Mouse (Mus musculus): ENCODE results near the gene Ndufv3. TPM values are rescaled to one million over a fixed set of nuclear protein-coding genes. Genes with fewer than 3 reads are reported as not detected.

Ndufv3 gene
- total RNA-seq, 2 experiments from 2014 or later = 426 to 454 TPM

DNA sequence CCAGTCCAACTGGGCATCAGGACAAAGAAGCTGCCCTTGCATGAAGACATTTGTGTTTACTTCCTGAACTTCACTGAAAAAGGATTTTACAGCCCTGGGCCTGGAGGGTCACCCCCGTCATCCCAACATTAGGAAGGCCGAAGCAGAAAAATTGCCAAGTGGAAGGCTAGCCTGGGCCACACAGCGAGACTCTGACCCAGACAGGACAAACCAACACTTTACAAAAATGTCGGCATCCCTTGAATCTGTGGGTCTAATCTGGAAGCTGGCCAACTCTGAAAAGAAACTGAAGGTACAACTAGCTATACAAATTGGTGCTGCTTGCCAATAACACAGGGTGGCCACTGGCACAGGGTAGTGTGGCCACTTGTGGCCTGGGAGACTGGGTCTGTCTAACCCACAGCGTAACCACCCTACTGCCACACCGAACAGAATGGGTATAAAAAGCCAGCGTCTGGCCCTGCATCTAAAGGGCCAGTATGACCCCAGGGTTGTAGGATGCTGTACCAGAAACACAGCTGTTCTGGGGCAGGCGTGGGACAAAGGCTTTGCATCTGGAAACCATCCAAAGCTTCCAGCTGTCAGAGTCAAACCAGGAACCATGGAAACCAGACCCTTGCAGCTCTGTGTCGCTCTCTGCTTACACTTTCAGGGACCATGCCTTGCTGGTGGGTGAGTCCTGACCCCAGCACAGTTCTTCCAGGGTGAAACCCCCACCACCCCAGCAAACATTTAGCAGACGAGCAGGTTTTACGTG is 37.4 kb downstream of the Ndufv3 start:
- DNase-seq = peak; percentile 36

DNA sequence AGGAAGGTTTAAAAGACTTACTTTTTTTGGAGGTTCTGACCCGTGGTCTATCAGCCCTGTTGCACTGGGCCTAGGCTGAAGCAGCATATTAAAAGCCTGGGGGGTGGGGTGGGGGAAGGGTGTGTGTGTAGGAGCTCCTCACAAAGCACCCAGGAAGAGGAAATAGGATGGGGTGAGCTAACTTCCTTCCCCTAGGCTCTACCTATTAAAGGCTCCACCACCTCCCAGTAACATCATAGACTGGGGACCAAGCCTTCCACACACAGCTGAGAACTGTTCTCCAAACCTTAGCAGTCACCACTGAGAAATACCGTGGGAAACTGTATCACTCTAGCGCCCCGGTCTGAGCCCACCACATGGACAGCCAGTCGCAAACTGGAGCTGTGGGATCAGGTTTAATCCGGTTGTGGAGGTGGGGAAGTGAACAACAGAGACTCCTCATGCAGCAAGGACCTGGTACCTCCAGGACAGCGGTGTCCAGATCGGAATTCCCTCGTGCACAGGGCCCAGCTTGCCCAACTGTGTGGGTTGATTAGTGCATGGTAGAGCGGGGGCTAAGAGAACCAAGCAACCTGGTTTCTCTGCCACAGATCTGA is 38.1 kb downstream of the Ndufv3 start:
- no peak for DNase-seq

DNA sequence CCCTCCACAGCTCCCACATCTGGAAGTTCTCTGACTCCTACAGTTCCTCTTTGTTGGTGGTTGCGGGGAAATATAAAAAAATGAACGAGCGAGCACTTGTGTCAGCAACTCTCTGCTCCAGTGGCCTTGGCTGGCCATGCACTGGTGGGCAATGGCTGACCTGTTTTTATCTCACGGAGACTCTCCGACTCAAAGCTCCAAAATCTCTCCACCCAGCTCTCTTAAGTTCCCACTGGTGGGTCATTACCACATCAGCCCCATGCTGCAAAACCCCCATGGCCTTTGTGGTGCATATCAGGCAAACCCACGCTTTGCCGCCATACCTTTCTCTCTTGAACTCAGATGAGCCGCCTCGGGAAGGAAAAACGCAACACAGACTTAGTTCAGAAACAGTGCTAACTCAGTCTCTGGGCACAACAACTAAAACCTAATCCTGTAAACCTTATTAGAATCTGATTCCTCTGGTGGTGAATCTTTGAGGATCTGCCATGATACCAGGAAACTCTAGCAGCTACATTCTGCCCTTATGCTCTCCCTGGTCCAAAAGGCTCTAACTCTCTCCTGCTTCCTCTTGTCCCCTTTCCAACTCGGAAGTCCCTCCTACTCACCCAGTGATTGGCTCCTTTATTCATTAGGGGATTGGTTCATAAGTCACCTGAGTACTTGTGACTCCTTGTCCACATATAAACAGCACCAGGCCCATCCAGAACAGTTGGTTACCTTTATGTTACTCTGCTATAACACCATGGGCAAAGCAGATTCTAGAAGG is 39.3 kb downstream of the Ndufv3 start:
- no peak for DNase-seq

DNA sequence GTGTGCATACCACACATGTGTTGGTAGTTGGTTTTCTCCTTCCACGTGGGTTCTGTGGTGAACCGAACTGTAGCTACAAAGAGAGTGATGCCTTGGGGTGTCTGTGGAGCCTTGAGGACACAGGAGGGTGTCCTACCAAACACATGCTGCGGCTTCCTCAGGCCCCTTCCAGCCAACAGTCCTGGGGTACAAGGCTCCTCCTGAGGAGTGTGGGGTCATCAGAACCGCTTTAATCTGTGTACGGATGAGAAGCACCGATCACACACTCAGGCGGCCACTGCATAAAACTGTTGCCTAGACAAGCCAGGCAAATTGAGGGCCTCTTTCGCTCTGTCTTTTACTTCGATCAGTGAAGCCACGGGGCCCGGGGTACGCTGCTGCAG is 43.7 kb downstream of the Ndufv3 start:
- peak; percentile 43 for DNase-seq

DNA sequence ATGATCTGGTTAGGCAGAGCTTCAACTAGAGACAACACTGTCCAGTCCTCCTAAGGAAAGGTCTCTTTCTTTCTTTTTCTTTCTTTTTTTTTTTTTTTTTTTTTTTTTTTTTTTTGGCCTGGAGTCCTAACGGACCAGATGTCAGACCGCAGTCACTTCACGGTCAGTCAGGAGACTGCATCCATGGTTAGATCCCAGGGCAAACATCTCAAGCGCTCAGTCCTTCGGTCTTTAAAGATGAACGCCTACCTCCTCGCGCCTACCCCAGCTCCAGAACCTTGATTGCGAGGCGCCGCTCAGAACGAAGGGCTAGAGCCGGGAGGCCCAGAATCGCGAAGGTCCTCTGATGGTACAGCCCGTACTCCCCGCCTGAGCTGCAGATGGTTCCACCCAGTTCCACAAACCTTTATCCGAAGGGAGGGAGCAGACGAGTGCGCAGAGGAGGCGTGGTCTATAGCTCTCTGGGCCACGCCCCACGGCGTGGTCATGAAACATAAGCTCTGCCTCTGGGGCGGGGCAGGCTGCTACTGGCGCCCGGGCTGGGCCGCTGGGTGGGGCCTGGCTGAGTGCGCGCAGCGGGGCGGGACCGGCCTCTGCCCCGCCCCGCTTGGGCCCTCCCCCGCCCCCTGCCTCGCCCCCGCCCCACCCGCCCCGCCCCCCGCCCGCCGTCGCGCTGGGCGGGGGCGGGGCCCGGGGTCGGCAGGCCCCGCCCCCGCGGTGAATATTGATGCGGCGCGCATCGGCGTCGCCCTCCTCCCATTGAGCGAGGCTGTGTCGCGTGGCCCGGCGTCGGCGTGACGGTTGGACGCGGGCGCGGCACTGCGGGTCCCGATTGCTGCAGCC is 44.3 kb downstream of the Ndufv3 start, which contains the start of gene Pknox1:
Gene Pknox1 (plus strand): TSS at position 720 of the 843 bp plus-strand sequence.
- DNase-seq = peak; percentile 96

DNA sequence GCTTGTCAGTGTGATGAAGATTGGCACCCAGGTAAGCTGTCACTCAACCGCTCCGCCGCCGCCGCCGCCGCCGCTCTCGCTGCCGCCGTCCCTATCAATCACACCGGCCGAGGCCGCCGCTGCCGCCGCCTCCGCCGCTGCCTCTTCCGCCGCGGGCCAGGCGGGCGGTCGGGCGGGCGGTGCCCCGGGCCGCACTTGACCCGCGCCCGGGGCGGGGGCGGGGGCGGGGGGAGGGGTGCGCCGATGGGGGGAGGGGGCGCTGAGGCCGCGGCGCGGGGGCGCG is 44.9 kb downstream of the Ndufv3 start:
- no peak for DNase-seq

DNA sequence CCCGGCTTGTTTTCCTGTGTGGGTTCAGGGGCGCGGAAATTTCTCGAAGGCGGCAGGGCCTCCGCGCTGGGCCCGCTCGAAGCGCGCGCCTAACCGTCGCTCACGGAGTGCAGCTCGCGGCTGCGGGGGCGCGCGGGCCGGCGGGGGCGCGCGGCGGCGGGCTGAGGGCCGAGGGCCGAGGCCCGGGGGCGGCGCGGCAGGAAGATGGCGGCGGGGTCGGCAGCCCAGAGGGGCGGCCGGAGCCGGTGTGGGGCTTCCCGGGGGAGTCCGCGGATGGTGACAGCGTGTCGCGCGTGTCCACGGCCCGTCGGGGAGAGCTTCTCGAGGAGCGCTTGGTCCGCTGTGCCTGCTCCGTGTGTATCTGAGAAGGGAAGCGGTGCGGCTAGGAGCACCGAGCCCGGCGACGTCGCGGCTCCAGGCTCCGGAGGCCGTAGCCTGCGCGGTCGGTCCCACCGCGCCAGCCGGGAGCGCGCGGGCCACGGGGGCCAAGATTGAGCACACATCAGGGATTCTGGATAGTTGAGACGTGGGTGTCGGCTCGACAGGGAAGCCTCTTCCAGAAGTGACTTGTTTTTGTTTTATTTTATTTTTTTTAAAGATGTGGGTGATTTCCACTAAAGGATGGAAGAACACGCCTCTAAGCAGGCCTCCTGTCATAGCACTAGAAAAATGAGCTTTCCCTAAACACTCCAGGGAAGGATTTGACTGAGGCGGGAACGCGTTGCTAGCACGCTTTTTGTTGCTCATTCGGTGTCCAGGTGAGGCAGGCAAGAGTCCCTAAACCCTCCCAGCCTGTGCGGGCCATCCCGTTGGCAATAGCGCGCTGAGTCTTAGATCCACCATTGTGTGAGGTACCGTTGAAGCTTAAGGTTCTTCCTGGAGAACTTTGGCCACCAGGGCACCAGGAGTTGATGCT is 45.5 kb downstream of the Ndufv3 start:
- DNase-seq = peak; percentile 70

DNA sequence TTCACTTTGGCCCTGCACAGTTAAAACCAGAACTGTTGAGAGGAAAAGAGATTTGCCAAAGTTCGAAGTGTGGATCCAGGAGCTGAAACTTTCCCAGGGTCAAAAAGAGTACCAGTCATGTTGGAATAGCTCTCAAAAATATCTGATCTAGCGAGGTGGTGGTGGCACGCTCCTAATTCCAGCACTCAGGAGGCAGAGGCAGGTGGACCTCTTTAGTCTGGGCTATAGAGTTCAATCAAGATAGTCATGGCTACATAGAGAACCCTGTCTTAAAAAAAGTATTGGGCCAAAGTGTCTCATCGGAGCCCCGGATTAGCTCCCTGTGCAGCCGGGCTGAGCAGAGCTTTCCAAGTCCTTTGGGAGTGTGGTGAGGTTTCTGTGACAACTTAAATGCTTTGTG is 46.4 kb downstream of the Ndufv3 start:
- no peak for DNase-seq

DNA sequence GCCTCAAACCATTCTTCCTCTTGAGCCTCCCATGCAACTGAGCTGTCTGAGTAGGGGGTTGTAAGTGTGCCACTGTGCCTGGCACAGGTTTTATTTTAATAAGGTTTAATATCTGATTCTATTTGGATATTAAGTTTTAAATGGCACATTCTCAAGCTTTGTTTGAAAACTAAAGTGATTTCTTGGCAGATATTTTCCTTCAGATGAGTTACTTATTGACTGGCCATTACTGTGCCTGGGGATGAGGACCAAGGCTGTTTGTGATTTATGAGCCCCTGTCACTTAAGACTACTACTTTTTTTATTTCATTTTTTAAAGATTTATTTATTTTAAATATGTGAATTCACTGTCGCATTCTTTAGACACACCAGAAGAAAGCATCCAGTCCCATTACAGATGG is 49.8 kb downstream of the Ndufv3 start:
- no peak for DNase-seq

DNA sequence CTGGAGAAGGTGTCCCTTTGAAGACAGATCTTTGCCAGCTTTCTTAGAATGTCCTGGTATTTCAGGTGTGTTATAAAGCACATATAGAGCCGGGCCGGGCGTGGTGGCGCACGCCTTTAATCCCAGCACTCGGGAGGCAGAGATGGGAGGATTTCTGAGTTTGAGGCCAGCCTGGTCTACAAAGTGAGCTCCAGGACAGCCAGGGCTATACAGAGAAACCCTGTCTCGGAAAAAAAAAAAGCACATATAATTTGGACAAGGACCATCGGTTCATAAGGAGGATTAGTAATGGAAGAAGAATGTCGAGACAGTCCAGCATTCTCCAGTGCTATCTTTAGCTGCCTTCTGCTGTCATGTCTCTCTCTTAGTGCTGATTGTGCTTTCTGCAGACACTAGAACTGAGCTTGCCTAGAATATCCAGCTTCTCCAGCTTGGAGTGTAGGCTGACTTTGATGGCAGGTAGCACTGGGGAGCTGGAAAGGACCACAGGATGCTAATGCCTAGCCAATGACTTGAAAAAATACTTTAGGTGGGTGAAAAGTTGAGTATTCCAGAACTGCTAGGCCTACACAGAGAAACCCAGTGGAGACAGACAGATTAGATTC is 50.5 kb downstream of the Ndufv3 start:
- peak; percentile 41 for DNase-seq

DNA sequence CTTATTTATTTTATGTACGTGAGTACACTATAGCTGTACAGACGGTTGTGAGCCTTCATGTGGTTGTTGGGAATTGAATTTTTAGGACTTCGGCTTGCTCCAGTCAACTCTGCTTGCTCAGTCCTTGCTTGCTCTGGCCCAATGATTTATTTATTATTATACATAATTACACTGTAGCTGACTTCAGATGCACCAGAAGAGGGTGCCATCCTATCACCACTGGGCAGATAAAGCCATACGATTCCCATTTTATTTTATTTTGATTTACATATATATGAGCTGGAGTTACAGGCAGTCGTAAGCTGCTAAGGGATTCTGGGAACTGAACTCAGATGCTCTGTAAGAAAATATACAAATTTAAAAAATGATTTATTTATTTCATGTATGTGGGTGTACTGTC is 51.8 kb downstream of the Ndufv3 start:
- no peak for DNase-seq

DNA sequence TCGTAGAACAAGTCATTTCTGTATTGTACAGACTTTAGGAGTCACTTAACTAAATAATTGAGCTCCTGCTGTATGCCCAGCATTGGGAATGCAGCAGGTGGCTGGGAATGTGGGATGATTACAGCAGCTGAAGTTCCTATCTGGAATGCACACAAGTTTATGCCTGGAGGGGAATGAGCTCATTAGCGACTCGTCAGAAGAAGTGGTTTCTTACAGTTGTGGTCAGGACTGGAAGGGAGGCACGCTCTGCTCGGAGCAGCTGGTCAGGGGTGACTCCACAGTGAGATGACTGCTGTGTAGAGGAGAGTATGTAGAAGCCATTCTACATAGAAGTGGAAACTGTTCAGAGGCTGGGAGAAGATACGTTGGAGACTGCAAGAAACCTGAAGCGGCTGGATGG is 54.7 kb downstream of the Ndufv3 start:
- DNase-seq = no peak

DNA sequence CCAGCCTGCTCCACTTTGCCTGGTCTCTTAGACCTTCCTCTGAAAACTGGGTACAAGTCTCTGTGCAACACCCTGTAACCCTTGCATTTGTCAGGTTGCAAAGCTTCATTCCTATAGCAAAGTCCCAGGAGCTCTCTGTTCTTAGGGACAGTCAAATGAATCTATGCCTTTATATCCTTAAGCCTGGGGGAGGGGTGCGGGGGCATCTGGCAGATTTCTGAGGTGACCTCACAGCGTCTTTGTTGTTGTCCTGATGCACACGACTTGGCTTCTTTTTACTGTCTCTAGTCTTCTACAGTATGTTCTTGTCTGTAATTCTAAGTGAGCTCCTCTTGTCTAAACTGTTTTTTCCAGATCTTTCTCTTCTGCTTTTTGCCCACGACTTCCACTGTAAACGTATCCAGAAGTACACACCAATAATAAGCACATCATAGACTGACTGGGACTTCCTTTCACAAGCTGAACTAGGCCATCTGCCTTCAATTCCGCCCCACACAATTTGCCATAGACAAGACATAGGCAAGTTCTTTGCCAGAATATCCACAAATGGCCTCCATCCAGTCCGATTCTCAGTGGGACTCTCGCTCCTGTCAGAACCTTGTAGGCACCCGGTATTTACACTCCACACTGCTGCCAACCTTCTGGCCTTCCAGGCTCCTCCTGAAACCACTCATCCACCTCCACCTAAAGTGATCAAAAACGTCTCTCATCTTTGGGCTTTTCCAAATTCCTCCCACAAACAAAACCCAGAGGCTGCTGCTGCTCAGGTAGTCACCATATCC is 56.7 kb downstream of the Ndufv3 start:
- no peak for DNase-seq

DNA sequence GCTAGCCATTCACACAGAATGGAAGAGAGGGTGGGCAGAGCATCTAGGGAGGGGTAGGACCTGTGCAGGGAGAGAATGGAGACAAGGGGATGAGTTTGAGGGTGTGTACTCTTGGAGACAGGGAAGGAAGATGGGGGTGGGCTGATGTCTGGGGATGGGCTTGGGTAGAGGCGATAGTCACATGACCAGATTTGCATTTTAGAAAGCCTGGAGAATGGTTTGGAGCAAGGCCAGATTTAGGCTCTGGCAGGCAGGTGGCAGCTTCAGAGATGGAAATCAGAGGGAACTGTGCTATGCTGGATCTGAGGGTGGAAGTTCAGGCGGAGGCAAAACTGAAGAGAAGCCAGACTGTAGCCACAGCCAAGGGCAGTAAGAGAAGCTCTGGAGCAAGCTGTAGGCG is 60.4 kb downstream of the Ndufv3 start:
- no peak for DNase-seq

Small RNA genes within 50 kb of the gene (microRNA-seq; reads per million reads assigned to microRNA genes)
- gene Gm24970 = 0 to 0.64 reads per million in 2 experiments

Other genes with a start within 250 kb of the Ndufv3 start
- 1 to 10 TPM; 8.5 to 9.1 TPM for gene Rsph1, start 242.7 kb upstream of the Ndufv3 start, total RNA-seq (2021)
- 1 to 10 TPM; 2.4 to 2.6 TPM for gene Slc37a1, start 233.3 kb upstream of the Ndufv3 start, total RNA-seq (2021)
- 1 to 10 TPM; 4.7 to 5.8 TPM for gene Pde9a, start 133.9 kb upstream of the Ndufv3 start, total RNA-seq (2021)
- gene Wdr4, start 135 bp upstream of the Ndufv3 start, total RNA-seq (2021) = 10 to 100 TPM in 1 of 2 experiments, 1 to 10 TPM in 1; 8.9 to 11.0 TPM
- 10 to 100 TPM; 11.1 to 16.8 TPM for gene Pknox1, start 44.6 kb downstream of the Ndufv3 start, total RNA-seq (2021)
- 1 to 10 TPM in 1 of 2 experiments, under 1 TPM in 1; 0.35 to 1.3 TPM for gene Cbs, start 117.1 kb downstream of the Ndufv3 start, total RNA-seq (2021)
- 100 to 1,000 TPM; 114 to 120 TPM for gene U2af1, start 138.8 kb downstream of the Ndufv3 start, total RNA-seq (2021)
- not detected for gene Cryaa, start 157.7 kb downstream of the Ndufv3 start, total RNA-seq (2021)

Data from gastrocnemius, postnatal 10 days (tissue).